Mouse (Mus musculus) cerebellum, adult 8-10 months (tissue): ENCODE results near the gene B9d1.

Source experiments
- DNase-seq: peaks from one replicate; pipeline ENCODE4 v3.0.0; 2022

Gene B9d1

DNA sequence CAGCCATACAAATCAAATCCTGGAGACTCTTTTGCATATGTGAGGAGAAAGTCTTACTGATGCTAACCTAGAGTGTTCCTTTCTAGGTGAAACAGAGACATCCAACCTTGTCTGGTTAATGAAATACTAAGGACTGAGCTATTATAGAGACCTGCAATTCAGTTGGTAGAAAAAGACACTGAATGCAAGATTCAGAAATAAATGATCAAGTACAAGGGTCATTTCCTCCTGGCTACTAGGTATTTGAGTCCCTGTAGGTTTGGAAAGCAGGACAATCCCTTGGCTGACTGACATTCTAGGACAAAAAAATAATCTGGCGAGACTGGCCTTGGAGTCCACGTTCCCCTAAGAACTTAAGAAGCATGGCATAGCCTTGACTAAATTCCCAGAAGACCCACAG lies 40.6 kb downstream of the B9d1 start:
- DNase-seq: no peak

- DNase-seq: no peak
Observed at GRCm38 (mm10) chr11:61546452-61546851, 41.5 kb downstream of the B9d1 start.

- no peak for DNase-seq
Observed at GRCm38 (mm10) chr11:61547710-61548109, 42.8 kb downstream of the B9d1 start.

- DNase-seq: no peak
Observed at GRCm38 (mm10) chr11:61550631-61551030, 45.7 kb downstream of the B9d1 start.

DNA sequence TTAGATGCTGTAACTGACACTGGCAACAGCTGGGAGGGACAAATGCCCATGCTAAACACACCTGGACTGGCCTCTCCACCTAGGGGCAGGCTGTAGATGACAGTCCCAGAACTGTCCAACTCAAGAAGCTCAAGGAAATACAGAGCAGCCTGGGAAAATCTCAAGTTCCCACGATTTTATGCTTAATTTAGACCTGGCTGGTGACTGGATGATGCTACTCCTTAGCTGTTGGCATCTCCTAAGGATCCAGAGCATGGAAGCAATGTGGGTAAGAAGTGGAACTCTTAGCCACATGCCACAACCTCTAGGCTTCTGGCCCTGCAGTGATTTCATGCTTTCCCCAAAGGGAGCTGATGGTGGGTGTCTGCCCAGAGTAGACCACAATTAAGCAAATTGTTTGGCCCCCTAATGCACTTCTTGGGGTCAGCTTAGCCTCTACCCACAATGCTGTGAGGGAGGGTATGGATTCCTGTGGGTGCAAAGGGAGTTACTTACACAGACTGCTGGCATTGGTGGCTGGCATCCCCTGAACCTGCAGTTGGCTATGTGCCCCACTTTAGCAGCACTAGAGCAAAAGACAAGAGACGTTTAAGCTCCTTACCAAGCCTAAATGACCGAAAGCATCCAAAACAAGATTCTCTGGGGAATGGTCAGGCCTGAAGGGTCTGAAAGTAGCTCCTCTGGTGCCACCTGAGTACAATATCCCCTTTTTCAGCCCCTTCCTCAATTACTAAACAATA lies 48.2 kb downstream of the B9d1 start:
- DNase-seq: peak; percentile 64

DNA sequence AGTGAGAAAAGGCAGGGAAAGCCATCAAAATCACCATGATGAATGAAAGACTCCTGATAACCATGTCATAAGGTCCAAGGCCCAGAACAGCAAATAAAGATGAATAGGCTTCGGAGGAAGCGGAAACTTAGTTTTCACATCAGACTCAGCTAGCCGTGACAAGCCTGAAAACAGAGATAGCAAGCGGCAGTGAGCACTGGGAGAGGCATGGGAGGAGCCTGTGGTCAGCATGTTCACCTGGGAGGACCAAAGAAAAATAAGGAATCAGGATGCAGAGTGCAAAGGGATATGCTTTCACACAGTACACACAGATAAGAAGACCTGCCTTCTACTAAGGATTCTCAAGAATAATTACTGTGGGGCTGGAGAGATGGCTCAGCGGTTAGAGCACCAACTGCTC lies 54.6 kb downstream of the B9d1 start:
- no peak for DNase-seq

- peak; percentile 62 for DNase-seq
Observed at GRCm38 (mm10) chr11:61562421-61562820, 57.5 kb downstream of the B9d1 start.
